Mouse (Mus musculus): ENCODE results near the gene Gigyf2.

GRCm38 (mm10) chr1:87316672-87317071 lies 10.1 kb upstream of the Gigyf2 start:
- TF ChIP-seq POLR2A (IDR thresholded peaks at IDR 0.05; ENCODE audit: borderline replicate concordance, extremely low read depth, insufficient read depth, insufficient read length, poor library complexity, severe bottlenecking) (no peak), CTCF (IDR thresholded peaks at IDR 0.05; ENCODE audit: borderline replicate concordance, extremely low read depth, insufficient read depth, insufficient read length) (no peak)

Measured in brain, embryonic 14.5 days (tissue).